Mouse (Mus musculus): ENCODE results near the gene Sept8.

Sept8 gene

GRCm38 (mm10) chr11:53495417-53495816 lies 23.6 kb upstream of the Sept8 start:
- DNase-seq (ENCODE audit: low spot score): no peak

GRCm38 (mm10) chr11:53496946-53497345 lies 22.1 kb upstream of the Sept8 start:
- no peak for DNase-seq (ENCODE audit: low spot score)

- DNase-seq (ENCODE audit: low spot score): no peak
These were observed 18.5 kb upstream of the Sept8 start for GRCm38 (mm10) chr11:53500569-53500968.

- DNase-seq (ENCODE audit: low spot score): no peak
These were observed 16.9 kb upstream of the Sept8 start for GRCm38 (mm10) chr11:53502039-53502765.

GRCm38 (mm10) chr11:53503738-53504137 lies 15.3 kb upstream of the Sept8 start:
- no peak for DNase-seq (ENCODE audit: low spot score)

- no peak for DNase-seq (ENCODE audit: low spot score)
These were observed 14.7 kb upstream of the Sept8 start for GRCm38 (mm10) chr11:53504376-53504775.

- no peak for DNase-seq (ENCODE audit: low spot score)
These were observed 13.9 kb upstream of the Sept8 start for GRCm38 (mm10) chr11:53505026-53505663.

GRCm38 (mm10) chr11:53507098-53507805 lies 11.8 kb upstream of the Sept8 start:
- DNase-seq (ENCODE audit: low spot score): no peak

- DNase-seq (ENCODE audit: low spot score): no peak
These were observed 10.9 kb upstream of the Sept8 start for GRCm38 (mm10) chr11:53508152-53508551.

GRCm38 (mm10) chr11:53508591-53508990 lies 10.5 kb upstream of the Sept8 start:
- DNase-seq (ENCODE audit: low spot score): no peak

GRCm38 (mm10) chr11:53510351-53510750 lies 8.7 kb upstream of the Sept8 start:
- DNase-seq (ENCODE audit: low spot score): no peak

GRCm38 (mm10) chr11:53516775-53517627 lies 2.1 kb upstream of the Sept8 start:
- DNase-seq (ENCODE audit: low spot score): no peak

GRCm38 (mm10) chr11:53518759-53519158 lies 298 bp upstream of the Sept8 start:
- no peak for DNase-seq (ENCODE audit: low spot score)

- DNase-seq (ENCODE audit: low spot score): peak; percentile 72
These were observed 1.3 kb downstream of the Sept8 start for GRCm38 (mm10) chr11:53520122-53520978.

GRCm38 (mm10) chr11:53521120-53521820 lies 2.2 kb downstream of the Sept8 start:
- no peak for DNase-seq (ENCODE audit: low spot score)

GRCm38 (mm10) chr11:53521821-53522131 lies 2.7 kb downstream of the Sept8 start:
- DNase-seq (ENCODE audit: low spot score): no peak

GRCm38 (mm10) chr11:53522362-53522761 lies 3.3 kb downstream of the Sept8 start:
- DNase-seq (ENCODE audit: low spot score): no peak

GRCm38 (mm10) chr11:53522930-53523329 lies 3.9 kb downstream of the Sept8 start:
- DNase-seq (ENCODE audit: low spot score): peak; percentile 69

- DNase-seq (ENCODE audit: low spot score): no peak
These were observed 4.7 kb downstream of the Sept8 start for GRCm38 (mm10) chr11:53523545-53524405.

GRCm38 (mm10) chr11:53524905-53525304 lies 5.8 kb downstream of the Sept8 start:
- DNase-seq (ENCODE audit: low spot score): no peak

Measured in left cerebral cortex, adult 11 months (tissue).